Mouse (Mus musculus): ENCODE results near the gene Sulf2.

- TF ChIP-seq CTCF (IDR thresholded peaks at IDR 0.05; ENCODE audit: control insufficient read depth, insufficient read depth, insufficient read length), result no peak
- TF ChIP-seq MAX (IDR thresholded peaks at IDR 0.05), result no peak
- no peak for TF ChIP-seq MYOD1 (IDR thresholded peaks at IDR 0.05; ENCODE audit: control insufficient read depth, insufficient read length, low read depth)
- no peak for TF ChIP-seq CEBPB (IDR thresholded peaks at IDR 0.05; ENCODE audit: low read depth)
- no peak for TF ChIP-seq USF1 (IDR thresholded peaks at IDR 0.05; ENCODE audit: low read depth)
These were observed 43.6 kb downstream of the Sulf2 start for GRCm38 (mm10) chr2:166111831-166112250.

All from C2C12 (cell line).